Mouse (Mus musculus) heart, embryonic 16.5 days (tissue): ENCODE measurements around the gene Flrt2. TPM values are rescaled to one million over a fixed set of nuclear protein-coding genes. Genes with fewer than 3 reads are reported as not detected.
"Not testable (repeated sequence)": the region's sequence is repeated elsewhere in the genome, so short reads cannot be mapped to it uniquely, and the experiment has no call there.

Experiments used
- ATAC-seq: fragments of 200-750 bp; cut with Nextera tagmentation; replicated peaks from 2 replicates; pipeline ENCODE4 v1.8.0; 2017; ENCODE audit warnings: moderate number of reproducible peaks; ENCODE audit not compliant: insufficient read depth, low FRiP score; ENCODE audit errors: extremely low read depth
- H3K27ac ChIP-seq: fragments of 300-500 bp; sonication (generic); 2 replicates; pipeline ENCODE4 v1.5.1; 2014; ENCODE audit warnings: mild to moderate bottlenecking, low read length, control low read depth, moderate library complexity
- H3K27me3 ChIP-seq: fragments of 300-500 bp; sonication (generic); 2 replicates; pipeline ENCODE4 v1.6.1; 2014; ENCODE audit warnings: low read length, mixed read lengths; ENCODE audit not compliant: control insufficient read depth, insufficient read depth
- H3K36me3 ChIP-seq: fragments of 300-500 bp; sonication (generic); 2 replicates; pipeline ENCODE4 v1.6.1; 2014; ENCODE audit not compliant: control insufficient read depth, insufficient read depth
- H3K4me1 ChIP-seq: fragments of 300-500 bp; sonication (generic); 2 replicates; pipeline ENCODE4 v1.6.1; 2014; ENCODE audit warnings: low read length, mixed read lengths; ENCODE audit not compliant: control insufficient read depth, insufficient read depth
- H3K4me2 ChIP-seq: fragments of 300-500 bp; sonication (generic); 2 replicates; pipeline ENCODE4 v1.6.1; 2014; ENCODE audit warnings: low read depth, mild to moderate bottlenecking, control low read depth, low read length
- H3K4me3 ChIP-seq: fragments of 300-500 bp; sonication (generic); 2 replicates; pipeline ENCODE4 v1.5.1; 2014; ENCODE audit warnings: mild to moderate bottlenecking, control low read depth, low read length
- H3K9ac ChIP-seq: fragments of 300-500 bp; sonication (generic); 2 replicates; pipeline ENCODE4 v1.6.1; 2014; ENCODE audit warnings: low read length, control low read depth
- H3K9me3 ChIP-seq: fragments of 300-500 bp; sonication (generic); replicated peaks from 2 replicates; pipeline ENCODE4 v1.6.1; 2016; ENCODE audit warnings: low read length; ENCODE audit not compliant: control insufficient read depth
- WGBS: fragments of 180-500 bp; shearing (Covaris S2); extraction: QIAGEN DNeasy Blood & Tissue Kit; methylation state at CpG from one replicate; pipeline ENCODE4 v1.1.7; 2014; 5-methylcytosine and 5-hydroxymethylcytosine counted together
- polyA plus RNA-seq: library from polyadenylated mRNA; unstranded; fragments of >200 nt; fragmentation: Nextera tagmentation; extraction: Ambion mirVana; gene quantifications from 2 replicates; pipeline ENCODE4 v1.2.1, GENCODE M21; 2015

The Flrt2 gene
- polyA plus RNA-seq = 14.4 and 17.8 TPM in 2 replicates

DNA sequence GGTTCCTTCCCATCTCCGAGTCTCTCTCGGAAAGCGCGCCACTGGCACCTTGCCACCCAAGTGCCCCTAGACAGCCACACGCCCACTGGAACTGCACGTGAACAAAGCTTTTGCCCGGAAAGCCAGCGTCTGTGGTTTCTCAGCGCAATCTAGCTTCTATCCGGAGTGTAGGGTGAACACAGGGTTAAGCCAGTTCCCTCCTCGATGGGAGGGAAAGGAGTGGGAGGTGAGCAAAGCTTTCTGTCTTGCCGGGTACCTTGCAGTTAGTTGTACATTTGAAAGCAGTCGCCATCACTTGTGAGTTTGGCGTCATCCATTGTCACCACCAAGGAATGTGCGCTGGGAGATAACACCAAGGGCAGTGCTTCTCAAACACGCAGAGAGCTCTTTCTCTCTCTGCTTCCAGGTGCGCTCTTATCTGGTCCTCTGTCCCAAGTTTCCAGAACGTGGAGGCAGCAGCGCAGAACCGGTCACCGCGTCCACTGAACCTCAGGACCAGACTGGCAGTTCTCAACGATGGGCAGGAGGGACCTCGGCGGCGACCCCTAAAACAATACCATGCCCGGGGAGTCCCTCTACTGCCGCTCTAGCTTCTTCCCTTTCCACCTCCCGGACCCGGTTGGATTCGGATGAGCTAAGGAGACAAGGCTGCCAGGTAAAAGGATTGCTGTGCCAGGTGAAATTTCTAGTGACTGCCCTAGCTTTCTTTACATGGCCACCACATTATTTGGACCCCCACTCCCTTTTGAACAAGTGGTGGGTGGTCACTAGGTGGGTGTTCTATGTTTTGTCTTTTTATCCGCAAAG is at the start of gene Flrt2:
Flrt2 (plus strand) TSS at position 266 of the 807 bp plus-strand sequence.
- peak within 1 kb of the TSS; percentile 96 for H3K27ac ChIP-seq
- no peaks in the 10 kb centered on the region for H3K36me3 ChIP-seq
- no peak for ATAC-seq
- peak within 1 kb of the TSS; percentile 93 for H3K9ac ChIP-seq
- H3K4me1 ChIP-seq = peaks cover 9% of the 10 kb centered on the region
- peak within 1 kb of the TSS; percentile 87 for H3K4me2 ChIP-seq
- no peaks in the 10 kb centered on the region for H3K9me3 ChIP-seq
- under 1% methylated on average over 32 of the region's 32 CpGs for WGBS
- H3K4me3 ChIP-seq = peak within 1 kb of the TSS; percentile 91
- H3K27me3 ChIP-seq = no peaks in the 10 kb centered on the region

DNA sequence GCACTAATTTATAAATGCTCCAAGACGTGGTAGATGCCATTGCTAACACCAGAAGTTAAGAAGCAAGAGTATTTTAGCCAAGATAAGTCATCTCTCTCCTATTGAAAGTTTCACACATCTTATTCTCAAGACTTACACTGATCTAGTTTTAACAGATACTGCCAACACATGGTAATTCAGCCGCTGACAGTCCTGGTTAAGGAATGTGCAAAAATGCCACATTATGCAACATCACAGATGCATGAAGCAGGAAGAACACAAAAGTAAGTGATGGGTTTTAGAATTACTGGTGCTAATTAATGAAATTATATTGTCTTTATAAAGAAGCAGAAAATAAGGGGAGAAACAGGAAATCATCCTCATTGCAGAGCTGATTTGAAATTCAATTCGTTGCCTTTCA is 49.8 kb upstream of the Flrt2 start:
- WGBS = 51% methylated on average over 3 of the region's 3 CpGs
- Histone ChIP-seq H3K27me3 (no peaks in the 10 kb centered on the region), H3K9ac (no peak overlapping the region), H3K27ac (no peak overlapping the region), H3K4me2 (no peak overlapping the region), H3K9me3 (no peaks in the 10 kb centered on the region), H3K4me3 (no peak overlapping the region), H3K4me1 (no peaks in the 10 kb centered on the region), H3K36me3 (no peaks in the 10 kb centered on the region)
- ATAC-seq = no peak

GRCm38 (mm10) chr12:95647179-95647578 is 44.8 kb upstream of the Flrt2 start:
- H3K4me1 ChIP-seq, H3K9me3 ChIP-seq, H3K36me3 ChIP-seq, ATAC-seq, H3K4me3 ChIP-seq, H3K27ac ChIP-seq, H3K9ac ChIP-seq, H3K27me3 ChIP-seq, H3K4me2 ChIP-seq: not testable (repeated sequence)
- 100% methylated on average over 1 of the region's 6 CpGs for WGBS

DNA sequence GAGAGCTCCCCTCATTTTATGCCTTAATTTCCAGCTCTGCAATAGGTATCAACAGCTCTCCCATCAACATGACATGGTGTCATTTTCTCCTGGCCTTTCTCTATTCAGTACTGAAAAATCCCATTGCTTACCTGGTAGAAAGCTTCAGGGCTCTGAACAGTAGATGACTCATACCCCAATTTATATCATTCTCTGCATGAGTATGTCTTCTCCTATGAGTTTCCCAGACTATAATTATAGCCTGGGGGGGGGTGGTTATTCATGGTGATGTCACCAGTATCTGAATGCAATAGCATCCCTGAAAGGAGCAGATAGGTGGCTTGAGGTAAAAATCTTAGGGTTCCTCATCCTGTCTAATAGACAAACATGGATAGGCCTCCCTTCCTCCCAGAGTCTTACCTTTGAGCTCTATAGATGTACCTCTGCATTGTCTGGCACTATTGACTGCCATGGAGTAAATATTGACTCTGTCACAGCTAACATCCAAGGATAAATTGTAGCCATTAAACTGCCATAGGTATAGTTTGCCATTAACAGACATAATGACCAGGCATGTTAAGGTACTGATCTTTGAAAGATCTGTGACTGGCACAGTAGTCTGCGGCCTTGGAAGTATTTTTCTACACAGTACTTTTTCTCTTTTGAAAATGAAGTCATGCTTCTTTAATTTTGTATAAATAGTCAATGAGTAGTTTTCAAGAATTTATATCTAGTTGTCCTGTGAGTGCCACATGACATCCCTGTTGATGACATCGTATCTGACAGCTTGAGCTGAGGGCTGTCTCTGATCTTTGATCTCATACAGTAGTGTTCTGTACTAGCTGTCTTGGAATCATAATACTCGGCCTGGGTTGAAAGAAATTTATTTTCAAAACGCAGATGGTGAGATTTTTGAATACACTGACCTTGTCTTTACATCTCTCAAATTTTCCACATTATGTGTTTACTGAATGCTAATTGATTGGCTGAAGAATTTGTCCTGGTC is 39.6 kb upstream of the Flrt2 start:
- no peaks in the 10 kb centered on the region for H3K27me3 ChIP-seq
- no peak overlapping the region for H3K27ac ChIP-seq
- no peak overlapping the region for H3K4me3 ChIP-seq
- no peaks in the 10 kb centered on the region for H3K36me3 ChIP-seq
- no peak overlapping the region for H3K9ac ChIP-seq
- no peaks in the 10 kb centered on the region for H3K4me1 ChIP-seq
- WGBS = 68% methylated on average over 4 of the region's 4 CpGs
- no peak for ATAC-seq
- no peaks in the 10 kb centered on the region for H3K9me3 ChIP-seq
- H3K4me2 ChIP-seq = no peak overlapping the region

- Histone ChIP-seq H3K4me3 (no peak overlapping the region), H3K9me3 (no peaks in the 10 kb centered on the region), H3K4me1 (no peaks in the 10 kb centered on the region), H3K36me3 (no peaks in the 10 kb centered on the region), H3K4me2 (no peak overlapping the region), H3K9ac (no peak overlapping the region), H3K27ac (no peak overlapping the region), H3K27me3 (no peaks in the 10 kb centered on the region)
- ATAC-seq = no peak
- 83% methylated on average over 4 of the region's 4 CpGs for WGBS
These were observed 35.4 kb upstream of the Flrt2 start for GRCm38 (mm10) chr12:95656594-95656993.

DNA sequence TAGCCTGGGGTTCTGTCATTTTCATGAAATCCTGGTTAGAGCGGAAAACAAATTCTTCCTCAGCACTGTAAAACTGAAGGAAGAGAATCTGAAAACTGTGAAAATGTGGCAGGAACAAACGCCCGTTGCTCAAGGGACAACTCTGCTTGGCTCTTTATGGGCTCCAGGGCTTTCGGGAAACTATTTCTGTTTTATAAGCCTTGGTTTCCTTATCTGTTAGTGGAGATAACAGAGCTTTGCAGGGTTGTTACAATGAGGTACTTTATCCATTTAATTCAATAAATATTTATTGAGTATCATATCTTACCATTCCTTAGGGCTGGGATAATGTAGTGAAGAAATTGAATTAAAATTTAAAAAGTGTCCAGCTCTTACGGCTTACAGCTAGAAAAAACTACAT is 24.7 kb upstream of the Flrt2 start:
- Histone ChIP-seq H3K4me3 (no peak overlapping the region), H3K9ac (no peak overlapping the region), H3K4me1 (no peaks in the 10 kb centered on the region), H3K27ac (no peak overlapping the region), H3K27me3 (no peaks in the 10 kb centered on the region), H3K9me3 (no peaks in the 10 kb centered on the region), H3K36me3 (no peaks in the 10 kb centered on the region), H3K4me2 (no peak overlapping the region)
- 62% methylated on average over 5 of the region's 5 CpGs for WGBS
- no peak for ATAC-seq

DNA sequence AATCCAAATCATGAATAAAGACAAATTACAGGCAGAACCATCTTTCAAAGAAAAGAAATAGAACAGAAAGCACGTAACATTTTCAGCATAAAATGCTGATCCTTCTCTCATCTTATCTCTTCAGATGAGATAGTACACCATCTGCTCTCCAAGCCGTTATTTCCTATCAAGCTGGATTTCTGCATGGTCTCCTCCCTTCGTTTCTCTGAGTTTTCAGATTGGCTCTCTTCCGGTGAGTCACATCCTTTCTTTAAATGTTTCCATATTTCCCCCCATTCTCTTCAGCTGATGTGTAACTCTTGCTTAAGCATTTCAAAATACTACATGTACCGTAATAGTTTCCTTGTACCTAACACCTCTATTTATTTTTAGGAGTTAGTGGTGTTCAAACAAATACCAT is 16.3 kb upstream of the Flrt2 start:
- no peaks in the 10 kb centered on the region for H3K27me3 ChIP-seq
- H3K27ac ChIP-seq = 0 out of 2 replicates have a peak overlapping the region, but pooled peaks have one; percentile 42
- WGBS = 48% methylated on average over 5 of the region's 5 CpGs
- H3K9me3 ChIP-seq = no peaks in the 10 kb centered on the region
- H3K4me3 ChIP-seq = no peak overlapping the region
- no peak overlapping the region for H3K9ac ChIP-seq
- no peak for ATAC-seq
- no peaks in the 10 kb centered on the region for H3K36me3 ChIP-seq
- H3K4me2 ChIP-seq = no peak overlapping the region
- no peaks in the 10 kb centered on the region for H3K4me1 ChIP-seq

DNA sequence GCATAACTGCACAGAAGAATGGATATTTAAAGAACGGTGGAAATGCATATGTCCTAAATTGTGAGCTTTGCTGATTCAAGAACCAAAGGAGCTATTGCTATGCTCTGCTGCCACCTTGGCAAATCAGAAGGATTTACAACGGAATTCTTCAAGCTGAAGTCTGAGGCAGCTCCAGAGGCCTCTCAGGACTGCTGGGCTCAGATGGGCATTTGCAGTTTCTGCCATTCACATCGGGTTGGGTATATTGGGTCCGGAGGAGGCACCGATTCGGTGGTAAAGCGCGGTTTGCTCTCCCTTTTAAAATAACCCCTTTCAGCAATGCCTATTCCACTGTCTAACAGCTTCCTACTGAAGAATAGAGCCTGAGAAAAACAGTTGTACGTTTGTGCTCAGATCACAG is 1.2 kb upstream of the Flrt2 start:
- H3K27me3 ChIP-seq = no peaks in the 10 kb centered on the region
- H3K9me3 ChIP-seq = no peaks in the 10 kb centered on the region
- 13% methylated on average over 9 of the region's 9 CpGs for WGBS
- H3K4me3 ChIP-seq = no peak overlapping the region
- no peaks in the 10 kb centered on the region for H3K36me3 ChIP-seq
- H3K4me1 ChIP-seq = peaks cover 9% of the 10 kb centered on the region
- no peak overlapping the region for H3K9ac ChIP-seq
- no peak overlapping the region for H3K4me2 ChIP-seq
- H3K27ac ChIP-seq = no peak overlapping the region
- ATAC-seq = no peak
